Mouse (Mus musculus) limb, embryonic 11.5 days (tissue): ENCODE data around the gene Glyctk. TPM values are rescaled to one million over a fixed set of nuclear protein-coding genes. Genes with fewer than 3 reads are reported as not detected.
A peak's percentile ranks its signal among the peaks of the same experiment; 100 is the strongest.

Experiments
- ATAC-seq: fragments of 200-750 bp; cut with Nextera tagmentation; 2 replicates; pipeline ENCODE4 v1.8.0; 2017; ENCODE audit warnings: low read depth; ENCODE audit not compliant: insufficient number of reproducible peaks, low FRiP score, low TSS enrichment
- DNase-seq: peaks from one replicate; pipeline ENCODE4 v3.0.0-alpha.2; 2015; ENCODE audit warnings: low spot score
- H3K27ac ChIP-seq: fragments of 300-500 bp; sonication (generic); replicated peaks from 2 replicates; pipeline ENCODE4 v1.5.1; 2014; ENCODE audit warnings: low read depth, mild to moderate bottlenecking, low read length
- H3K27me3 ChIP-seq: fragments of 300-500 bp; sonication (generic); 2 replicates; pipeline ENCODE4 v1.6.1; 2014; ENCODE audit warnings: mild to moderate bottlenecking, low read length, mixed read lengths; ENCODE audit not compliant: control insufficient read depth, insufficient read depth
- H3K36me3 ChIP-seq: fragments of 300-500 bp; sonication (generic); 2 replicates; pipeline ENCODE4 v1.6.1; 2014; ENCODE audit warnings: mild to moderate bottlenecking, low read length, moderate library complexity, mixed read lengths; ENCODE audit not compliant: control insufficient read depth, insufficient read depth
- H3K4me1 ChIP-seq: fragments of 300-500 bp; sonication (generic); 2 replicates; pipeline ENCODE4 v1.6.1; 2014; ENCODE audit warnings: low read length, mixed read lengths; ENCODE audit not compliant: control insufficient read depth, insufficient read depth
- H3K4me2 ChIP-seq: fragments of 300-500 bp; sonication (generic); 2 replicates; pipeline ENCODE4 v1.6.1; 2014; ENCODE audit warnings: low read depth, mild to moderate bottlenecking, moderate library complexity; ENCODE audit not compliant: severe bottlenecking
- H3K4me3 ChIP-seq: fragments of 300-500 bp; sonication (generic); 2 replicates; pipeline ENCODE4 v1.5.1; 2014; ENCODE audit warnings: low read depth, low read length
- H3K9ac ChIP-seq: fragments of 300-500 bp; sonication (generic); 2 replicates; pipeline ENCODE4 v1.6.1; 2014; ENCODE audit warnings: mild to moderate bottlenecking, low read length
- H3K9me3 ChIP-seq: fragments of 300-500 bp; sonication (generic); 2 replicates; pipeline ENCODE4 v1.6.1; 2016; ENCODE audit warnings: low read length; ENCODE audit not compliant: control insufficient read depth
- WGBS: fragments of 180-500 bp; shearing (Covaris S2); extraction: QIAGEN DNeasy Blood & Tissue Kit; methylation state at CpG from one replicate; pipeline ENCODE4 v1.1.7; 2014; 5-methylcytosine and 5-hydroxymethylcytosine counted together
- polyA plus RNA-seq: library from polyadenylated mRNA; unstranded; fragments of >200 nt; fragmentation: Nextera tagmentation; extraction: Ambion mirVana; gene quantifications from 2 replicates; pipeline ENCODE4 v1.2.1, GENCODE M21; 2014

Gene Glyctk
- polyA plus RNA-seq, 1 experiment from 2014 or later, result 1.2 TPM

DNA sequence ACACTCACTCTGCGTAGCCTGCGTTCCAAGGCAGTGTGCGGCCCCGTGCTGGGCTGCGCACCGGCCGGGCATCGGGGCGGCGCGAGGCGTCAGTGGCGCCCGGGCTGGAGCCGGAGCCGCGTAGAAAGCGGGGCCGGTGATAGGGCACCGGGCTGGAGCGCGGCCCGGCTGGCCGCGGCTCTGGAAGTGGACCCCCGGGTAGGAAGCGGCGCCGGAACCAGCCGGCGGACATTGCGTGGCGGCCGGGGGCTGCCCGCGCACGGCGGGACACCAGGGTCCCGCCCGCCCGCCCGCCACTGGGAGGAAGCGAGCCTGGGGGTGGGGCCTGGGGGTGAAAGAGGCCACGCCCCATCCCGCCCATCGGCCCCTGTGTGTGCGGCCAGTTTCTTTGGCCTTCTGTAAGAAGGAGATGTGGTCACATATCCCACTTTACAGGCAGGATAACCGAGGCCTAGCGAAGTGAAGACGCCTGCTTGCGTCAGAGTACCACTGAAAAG is 41.1 kb upstream of the Glyctk start:
- ATAC-seq, result peak; percentile 38; the same call in 1 of the 2 replicates
- under 1% methylated on average over 50 of the region's 51 CpGs for WGBS

DNA sequence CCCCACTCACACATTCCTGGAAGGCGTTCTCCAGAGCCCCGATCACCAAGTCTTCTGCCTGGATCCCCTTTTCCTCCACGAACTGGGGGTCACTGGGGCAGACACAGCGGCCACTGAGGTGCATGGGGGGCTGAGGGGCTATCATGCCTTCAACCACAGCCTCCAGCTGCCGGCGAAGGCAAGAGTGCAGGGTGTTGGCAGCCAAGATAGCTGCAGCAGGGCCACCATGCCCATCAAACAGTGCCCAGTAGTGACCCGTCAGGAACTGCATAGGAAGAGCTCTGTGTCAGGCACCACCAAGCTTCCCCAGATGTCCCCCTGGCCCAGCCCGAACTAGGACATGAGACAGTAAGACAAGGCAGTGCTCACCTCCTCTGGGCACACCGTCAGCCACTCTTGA is 39.8 kb upstream of the Glyctk start:
- H3K4me2 ChIP-seq, result peak overlapping the region; percentile 57; the same call in 1 of the 2 replicates
- no peaks in the 10 kb centered on the region for H3K27me3 ChIP-seq
- H3K27ac ChIP-seq, result no peak overlapping the region
- no peak for DNase-seq
- H3K9me3 ChIP-seq, result no peaks in the 10 kb centered on the region
- ATAC-seq, result no peak
- H3K4me1 ChIP-seq, result 0 out of 2 replicates have a peak, but pooled peaks cover 5% of the 10 kb centered on the region
- WGBS, result 93% methylated on average over 9 of the region's 9 CpGs
- no peak overlapping the region for H3K4me3 ChIP-seq
- peaks cover 5% of the 10 kb centered on the region; the same call in 1 of the 2 replicates for H3K36me3 ChIP-seq
- H3K9ac ChIP-seq, result no peak overlapping the region

More for the DNA sequence above, 41.1 kb upstream of the Glyctk start:
- peak; percentile 80 for DNase-seq
- Histone ChIP-seq H3K27me3 (no peaks in the 10 kb centered on the region), H3K9ac (peak overlapping the region; percentile 77), H3K4me1 (peaks cover 9% of the 10 kb centered on the region; the same call in 1 of the 2 replicates), H3K36me3 (peaks cover 3% of the 10 kb centered on the region; the same call in 1 of the 2 replicates), H3K9me3 (no peaks in the 10 kb centered on the region), H3K4me2 (peak overlapping the region; percentile 57), H3K27ac (0 out of 2 replicates have a peak overlapping the region, but pooled peaks have one; percentile 33), H3K4me3 (peak overlapping the region; percentile 61)

DNA sequence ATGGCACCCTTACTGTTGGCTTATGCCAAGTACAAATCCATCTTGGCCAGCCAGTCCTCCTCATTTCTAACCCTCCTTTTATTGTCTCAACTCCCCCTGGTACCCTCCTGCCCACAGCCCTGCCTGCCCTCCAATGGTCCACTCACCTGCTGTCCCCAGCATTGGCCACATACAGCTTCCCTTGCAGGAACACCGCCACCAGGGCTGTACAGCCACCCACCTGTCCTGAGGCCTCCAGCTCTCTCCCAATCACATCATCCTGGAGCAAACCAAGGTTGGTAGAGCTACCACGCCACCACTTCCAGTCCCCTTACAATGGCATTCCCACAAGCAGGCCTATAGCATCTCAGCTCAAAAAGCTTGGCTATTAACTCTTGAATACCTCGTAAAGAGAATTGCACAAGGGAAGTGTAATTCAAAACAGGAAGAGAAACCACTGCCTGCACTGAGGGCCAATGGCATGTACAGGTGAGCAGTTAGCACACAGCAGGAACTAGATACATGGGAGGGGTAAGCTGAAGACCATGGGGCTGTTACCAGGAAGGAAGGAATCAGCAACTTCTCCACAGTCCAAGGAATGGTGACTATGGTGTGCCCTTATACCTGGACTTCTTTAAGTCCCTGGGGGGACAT is 39.3 kb upstream of the Glyctk start:
- DNase-seq (no peak), ATAC-seq (no peak)
- no peak overlapping the region for H3K9ac ChIP-seq
- H3K36me3 ChIP-seq, result peaks cover 5% of the 10 kb centered on the region; the same call in 1 of the 2 replicates
- no peaks in the 10 kb centered on the region for H3K9me3 ChIP-seq
- no peak overlapping the region for H3K4me3 ChIP-seq
- no peaks in the 10 kb centered on the region for H3K27me3 ChIP-seq
- no peak overlapping the region for H3K27ac ChIP-seq
- 73% methylated on average over 3 of the region's 3 CpGs for WGBS
- H3K4me1 ChIP-seq, result 0 out of 2 replicates have a peak, but pooled peaks cover 5% of the 10 kb centered on the region
- no peak overlapping the region for H3K4me2 ChIP-seq

DNA sequence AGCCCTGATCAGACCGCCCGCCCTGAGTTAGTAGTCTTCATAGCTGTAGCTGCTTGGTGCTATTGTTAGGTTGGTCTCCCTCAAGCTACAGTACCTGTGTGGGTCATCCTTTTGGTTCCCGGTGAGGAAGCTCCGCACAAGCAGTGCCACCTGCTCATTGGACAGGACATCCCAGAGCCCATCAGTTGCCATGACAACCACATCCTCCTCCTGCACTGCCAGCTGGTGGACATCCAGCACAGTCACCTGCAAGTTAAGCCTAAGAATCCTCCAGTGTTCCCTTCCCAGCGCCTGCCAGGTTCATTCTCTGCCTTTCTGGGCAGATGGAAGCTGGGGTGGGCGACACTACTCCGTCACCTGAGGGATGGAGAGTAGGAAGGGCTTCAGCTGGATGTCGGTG is 37.8 kb upstream of the Glyctk start:
- Histone ChIP-seq H3K27me3 (no peaks in the 10 kb centered on the region), H3K4me1 (0 out of 2 replicates have a peak, but pooled peaks cover 5% of the 10 kb centered on the region), H3K27ac (no peak overlapping the region), H3K36me3 (peaks cover 10% of the 10 kb centered on the region; the same call in 1 of the 2 replicates), H3K9ac (no peak overlapping the region), H3K9me3 (no peaks in the 10 kb centered on the region), H3K4me2 (no peak overlapping the region), H3K4me3 (no peak overlapping the region)
- 92% methylated on average over 8 of the region's 8 CpGs for WGBS
- DNase-seq, result no peak
- no peak for ATAC-seq

DNA sequence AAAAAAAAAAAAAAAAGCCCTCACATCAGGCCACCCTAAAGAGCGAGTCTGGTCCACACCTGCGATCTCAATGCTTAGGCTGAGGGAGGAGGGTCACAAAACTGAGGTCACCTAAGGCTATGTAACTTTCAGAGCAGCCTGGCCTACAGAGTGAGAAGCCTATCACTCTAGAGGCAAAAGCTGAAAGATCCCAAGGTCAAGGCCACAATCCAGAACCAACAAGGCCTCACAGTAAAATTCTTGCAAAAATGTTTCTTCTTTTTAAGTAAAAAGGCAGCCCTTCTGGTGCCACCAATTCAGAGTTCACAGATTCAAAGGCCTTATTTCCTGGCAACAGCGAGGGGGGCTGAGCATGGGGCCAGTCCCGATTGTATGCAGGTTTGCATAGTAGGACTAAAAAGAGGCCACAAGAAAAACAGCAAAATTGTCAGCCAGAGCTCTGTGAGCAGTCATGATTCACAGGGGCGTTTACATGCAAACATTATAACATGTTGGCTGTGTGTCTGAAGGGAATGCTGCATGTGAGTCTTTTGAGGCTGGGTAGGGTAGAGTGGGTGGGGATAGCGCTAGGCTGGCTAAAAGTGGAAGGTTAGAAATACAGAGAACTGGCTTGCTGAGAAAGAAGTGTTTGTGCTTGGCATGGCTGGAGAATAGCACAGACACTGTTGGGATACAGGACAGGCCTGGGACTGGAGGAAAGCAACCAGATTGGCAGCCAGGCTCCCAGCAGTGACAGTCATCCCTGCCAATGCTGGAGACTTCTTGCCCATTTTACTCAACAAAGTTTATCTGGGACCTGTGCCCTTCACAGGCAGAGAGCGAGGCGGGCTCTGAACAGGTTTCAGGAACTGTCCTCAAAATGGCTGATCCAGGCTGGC is 36.2 kb upstream of the Glyctk start:
- Histone ChIP-seq H3K4me2 (no peak overlapping the region), H3K27me3 (no peaks in the 10 kb centered on the region), H3K27ac (no peak overlapping the region), H3K4me1 (0 out of 2 replicates have a peak, but pooled peaks cover 2% of the 10 kb centered on the region), H3K9me3 (no peaks in the 10 kb centered on the region), H3K4me3 (no peak overlapping the region), H3K9ac (no peak overlapping the region), H3K36me3 (peaks cover 21% of the 10 kb centered on the region)
- ATAC-seq, result no peak
- 94% methylated on average over 8 of the region's 8 CpGs for WGBS
- DNase-seq, result no peak

DNA sequence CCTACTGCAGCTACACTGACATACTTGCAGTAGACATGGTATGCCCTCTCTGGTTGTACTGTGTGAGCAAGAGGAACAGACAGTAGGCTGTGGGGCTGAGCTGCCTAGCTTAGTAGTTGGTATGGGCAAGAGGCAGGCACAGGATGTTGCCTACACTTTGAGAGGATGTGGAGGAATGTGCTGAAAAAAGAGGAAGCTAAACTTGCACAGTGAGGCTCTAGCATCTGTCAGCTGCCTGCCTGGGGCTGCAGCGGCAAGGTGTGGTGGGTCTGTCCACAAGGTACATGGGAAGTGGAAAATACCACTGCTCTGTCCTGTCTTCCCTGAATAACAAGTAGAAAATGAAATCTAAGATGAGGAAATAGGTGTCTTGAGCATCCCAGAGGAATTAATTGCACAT is 35.1 kb upstream of the Glyctk start:
- H3K9me3 ChIP-seq, result no peaks in the 10 kb centered on the region
- ATAC-seq (no peak), DNase-seq (no peak)
- no peak overlapping the region for H3K4me3 ChIP-seq
- H3K36me3 ChIP-seq, result peaks cover 23% of the 10 kb centered on the region
- no peak overlapping the region for H3K27ac ChIP-seq
- no peak overlapping the region for H3K4me2 ChIP-seq
- WGBS, result 93% methylated on average over 1 of the region's 1 CpGs
- H3K4me1 ChIP-seq, result 0 out of 2 replicates have a peak, but pooled peaks cover 2% of the 10 kb centered on the region
- H3K27me3 ChIP-seq, result no peaks in the 10 kb centered on the region
- H3K9ac ChIP-seq, result no peak overlapping the region

DNA sequence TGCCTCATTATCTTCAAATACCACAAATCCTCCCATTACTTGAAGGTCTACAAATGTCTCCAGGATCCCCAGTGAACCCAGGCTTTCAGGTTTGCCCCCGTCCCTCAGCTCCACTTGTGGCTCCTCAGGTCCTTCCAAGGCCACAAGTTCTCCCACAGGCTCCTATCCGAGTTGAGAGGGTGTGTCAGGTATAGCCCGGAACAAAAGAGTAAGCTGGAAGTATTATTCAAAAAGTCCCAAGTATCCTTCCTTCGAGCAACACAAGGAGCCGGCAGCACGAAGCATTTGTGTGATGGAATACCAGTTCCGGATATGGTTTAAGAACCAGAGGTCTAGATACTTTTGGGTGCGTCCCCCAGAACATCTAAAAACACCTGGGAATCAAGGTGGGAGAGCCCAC is 34.1 kb upstream of the Glyctk start:
- Histone ChIP-seq H3K4me2 (no peak overlapping the region), H3K27me3 (no peaks in the 10 kb centered on the region), H3K9ac (no peak overlapping the region), H3K4me1 (no peaks in the 10 kb centered on the region), H3K36me3 (peaks cover 26% of the 10 kb centered on the region), H3K4me3 (no peak overlapping the region), H3K27ac (no peak overlapping the region), H3K9me3 (no peaks in the 10 kb centered on the region)
- DNase-seq (no peak), ATAC-seq (no peak)
- WGBS, result 94% methylated on average over 8 of the region's 8 CpGs

DNA sequence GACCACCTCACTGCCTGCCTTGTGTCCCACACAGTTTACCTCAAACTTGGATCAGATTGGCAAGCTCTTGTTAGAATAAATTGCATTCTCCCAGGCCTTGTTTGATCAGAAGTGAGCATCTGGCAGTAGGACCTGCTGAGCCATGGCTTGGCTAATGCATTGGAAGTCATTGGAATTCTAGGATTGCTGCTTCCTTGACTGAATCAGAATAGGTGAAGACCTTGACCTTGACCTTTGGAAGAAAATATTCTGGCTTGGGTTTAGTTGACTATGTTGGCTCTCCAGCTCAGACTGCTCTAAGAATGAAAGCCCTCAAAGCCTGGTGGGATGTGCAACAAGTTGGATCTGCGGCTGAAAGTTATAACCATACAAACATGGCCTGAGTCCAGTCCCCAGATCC is 33.4 kb upstream of the Glyctk start:
- no peaks in the 10 kb centered on the region for H3K9me3 ChIP-seq
- DNase-seq (no peak), ATAC-seq (no peak)
- WGBS, result 91% methylated on average over 1 of the region's 1 CpGs
- no peaks in the 10 kb centered on the region for H3K27me3 ChIP-seq
- H3K27ac ChIP-seq, result no peak overlapping the region
- no peak overlapping the region for H3K4me2 ChIP-seq
- H3K9ac ChIP-seq, result no peak overlapping the region
- H3K4me1 ChIP-seq, result no peaks in the 10 kb centered on the region
- peaks cover 26% of the 10 kb centered on the region for H3K36me3 ChIP-seq
- H3K4me3 ChIP-seq, result no peak overlapping the region
